Comparison of ENCODE assay signal across 1 mouse cellular context in genomic region chr7:123344079-123344780, GRCm38 (mm10).
TF ChIP-seq lines count a peak whose summit lies in the region.

No protein-coding gene starts in this region.

TF ChIP-seq in MEL, 35 proteins besides CTCF, POLR2A, EP300 and RAD21:
- TF ChIP-seq RCOR1 (IDR thresholded peaks at IDR 0.05; ENCODE audit: low read depth, low read length) (no peak), BHLHE40 (IDR thresholded peaks at IDR 0.05; ENCODE audit: borderline replicate concordance, low read depth, low read length) (no peak), NRF1 (IDR thresholded peaks at IDR 0.05; ENCODE audit: insufficient read depth, low read depth, low read length, poor library complexity, severe bottlenecking) (no peak), POLR2AphosphoS2 (IDR thresholded peaks at IDR 0.05; ENCODE audit: low read length) (no peak), MXI1 (IDR thresholded peaks at IDR 0.05; ENCODE audit: low read depth, low read length) (no peak), ZMIZ1 (IDR thresholded peaks at IDR 0.05; ENCODE audit: low read depth, low read length) (no peak), CHD2 (IDR thresholded peaks at IDR 0.05; ENCODE audit: low read length) (no peak), MAX (IDR thresholded peaks at IDR 0.05; ENCODE audit: low read length) (no peak), TCF12 (IDR thresholded peaks at IDR 0.05; ENCODE audit: low read depth, low read length) (no peak), E2F4 (IDR thresholded peaks at IDR 0.05; ENCODE audit: borderline replicate concordance, low read depth, low read length) (no peak), MEF2A (IDR thresholded peaks at IDR 0.05; ENCODE audit: extremely low read depth, insufficient replicate concordance, low read depth, low read length, poor library complexity, severe bottlenecking) (no peak), JUND (IDR thresholded peaks at IDR 0.05; ENCODE audit: low read depth, low read length) (no peak), USF2 (IDR thresholded peaks at IDR 0.05; ENCODE audit: borderline replicate concordance in 1 of 2, insufficient read depth in 1 of 2, low read depth in 1 of 2, low read length in 2 of 2) (no peak)
